Mouse (Mus musculus) heart, adult 18-20 months (tissue): ENCODE measurements at regions not wholly inside any gene's neighbourhood (a gene's known extent, or its start where the extent isn't known, plus 50 kb on each side); places are given as distances from the start of the nearest gene placed in this dataset.

Source experiments
- DNase-seq, 2 experiments: peaks; one replicate each; pipeline ENCODE4 v3.0.0; 2021 to 2022; ENCODE audit warnings: mixed read lengths in 1 of 2

GRCm38 (mm10) chr2:116942321-116942791, 63.9 kb downstream of the Tmco5 start:
- DNase-seq = peak; percentile 29 to 48

GRCm38 (mm10) chr2:116948538-116948937, 70.0 kb downstream of the Tmco5 start:
- no peak for DNase-seq

GRCm38 (mm10) chr2:116949741-116950140, 71.2 kb downstream of the Tmco5 start:
- DNase-seq = no peak

- no peak for DNase-seq
Observed at GRCm38 (mm10) chr2:116950154-116950553, 71.7 kb downstream of the Tmco5 start.

GRCm38 (mm10) chr2:116951481-116951880, 73.0 kb downstream of the Tmco5 start:
- no peak for DNase-seq

GRCm38 (mm10) chr2:116954280-116954679, 75.8 kb downstream of the Tmco5 start:
- no peak for DNase-seq

- DNase-seq = no peak
Observed at GRCm38 (mm10) chr2:116954896-116955295, 76.4 kb downstream of the Tmco5 start.

GRCm38 (mm10) chr2:116963116-116963873, 84.8 kb downstream of the Tmco5 start:
- no peak for DNase-seq

- no peak for DNase-seq
Observed at GRCm38 (mm10) chr2:116966266-116966665, 87.8 kb downstream of the Tmco5 start.

GRCm38 (mm10) chr2:116971666-116972613, 93.4 kb downstream of the Tmco5 start:
- peak; percentile 54 to 73 for DNase-seq

GRCm38 (mm10) chr2:116972614-116972985, 94.1 kb downstream of the Tmco5 start:
- DNase-seq = peak; percentile 41 to 45

GRCm38 (mm10) chr2:116973441-116973840, 95.0 kb downstream of the Tmco5 start:
- no peak for DNase-seq

GRCm38 (mm10) chr2:116974152-116974551, 95.7 kb downstream of the Tmco5 start:
- no peak for DNase-seq

GRCm38 (mm10) chr2:116974569-116975060, 96.1 kb downstream of the Tmco5 start:
- no peak for DNase-seq

- peak in 1 of 2 experiments; percentile 54 for DNase-seq
Observed at GRCm38 (mm10) chr2:116975091-116975600, 96.7 kb downstream of the Tmco5 start.

GRCm38 (mm10) chr2:116975601-116976431, 97.3 kb downstream of the Tmco5 start:
- peak; percentile 83 to 85 for DNase-seq

- peak in 1 of 2 experiments; percentile 43 for DNase-seq
Observed at GRCm38 (mm10) chr2:116976432-116976750, 97.9 kb downstream of the Tmco5 start.

GRCm38 (mm10) chr2:116976951-116977503, 98.5 kb downstream of the Tmco5 start:
- DNase-seq = peak in 1 of 2 experiments; percentile 33

- DNase-seq = no peak
Observed at GRCm38 (mm10) chr2:116977771-116978600, 99.5 kb downstream of the Tmco5 start.

- DNase-seq = no peak
Observed at GRCm38 (mm10) chr2:116978809-116979208, 100.3 kb downstream of the Tmco5 start.
